Mouse (Mus musculus) inflammation-experienced regulatory T-cells, adult 16 weeks (primary cell): ENCODE data around the gene Gm20850. TPM values are rescaled to one million over a fixed set of nuclear protein-coding genes. Genes with fewer than 3 reads are reported as not detected.

Experiments used
- polyA plus RNA-seq: library from polyadenylated mRNA; unstranded; fragments of 100-300 nt; shearing (Covaris generic); gene quantifications from one replicate; pipeline ENCODE4 v1.2.1, GENCODE M21; 2017

Gm20850 gene
- polyA plus RNA-seq: not detected

GRCm38 (mm10) chrY:75715022-75715421 is at the start of gene Gm20850:
TSS of gene Gm20850 (plus strand) at chrY:75715322.

